Mouse (Mus musculus) forebrain, embryonic 10.5 days (tissue): ENCODE data around the gene Crlf1. TPM values are rescaled to one million over a fixed set of nuclear protein-coding genes. Genes with fewer than 3 reads are reported as not detected.

Source experiments
- DNase-seq: peaks from one replicate; pipeline ENCODE4 v3.0.0-alpha.2; 2017; ENCODE audit warnings: low spot score; ENCODE audit errors: extremely low spot score
- H3K27ac ChIP-seq: fragments of 300-500 bp; sonication (generic); 2 replicates; pipeline ENCODE4 v1.5.1; 2016; ENCODE audit warnings: mild to moderate bottlenecking
- H3K27me3 ChIP-seq: fragments of 300-500 bp; sonication (generic); 2 replicates; pipeline ENCODE4 v1.6.1; 2016; ENCODE audit warnings: mild to moderate bottlenecking; ENCODE audit not compliant: poor library complexity, severe bottlenecking
- H3K36me3 ChIP-seq: fragments of 300-500 bp; sonication (generic); replicated peaks from 2 replicates; pipeline ENCODE4 v1.6.1; 2016; ENCODE audit warnings: mild to moderate bottlenecking, moderate library complexity
- H3K4me1 ChIP-seq: fragments of 300-500 bp; sonication (generic); 2 replicates; pipeline ENCODE4 v1.6.1; 2016
- H3K4me3 ChIP-seq: fragments of 300-500 bp; sonication (generic); 2 replicates; pipeline ENCODE4 v1.5.1; 2016; ENCODE audit warnings: mild to moderate bottlenecking, moderate library complexity
- H3K9me3 ChIP-seq: fragments of 300-500 bp; sonication (generic); 2 replicates; pipeline ENCODE4 v1.6.1; 2016; ENCODE audit warnings: mild to moderate bottlenecking, moderate library complexity
- WGBS: fragments of 180-500 bp; shearing (Covaris S2); methylation state at CpG from one replicate; pipeline ENCODE4 v1.1.7; 2016; 5-methylcytosine and 5-hydroxymethylcytosine counted together
- polyA plus RNA-seq: library from polyadenylated mRNA; unstranded; fragments of >200 nt; fragmentation: Nextera tagmentation; extraction: Ambion mirVana; gene quantifications from 2 replicates; pipeline ENCODE4 v1.2.1, GENCODE M21; 2016

Crlf1 gene
- polyA plus RNA-seq, 1 experiment from 2014 or later: 48.4 TPM

GRCm38 (mm10) chr8:70490880-70491495 lies 2.0 kb upstream of the Crlf1 start:
- H3K4me1 ChIP-seq: peaks cover 100% of the 10 kb centered on the region
- no peaks in the 10 kb centered on the region for H3K9me3 ChIP-seq
- peak overlapping the region; percentile 54; the same call in 1 of the 2 replicates for H3K27ac ChIP-seq
- H3K4me3 ChIP-seq: peak overlapping the region; percentile 50
- WGBS: under 1% methylated on average over 20 of the region's 20 CpGs
- peaks cover 100% of the 10 kb centered on the region for H3K27me3 ChIP-seq
- peak; percentile 38 for DNase-seq
- no peaks in the 10 kb centered on the region for H3K36me3 ChIP-seq

DNA sequence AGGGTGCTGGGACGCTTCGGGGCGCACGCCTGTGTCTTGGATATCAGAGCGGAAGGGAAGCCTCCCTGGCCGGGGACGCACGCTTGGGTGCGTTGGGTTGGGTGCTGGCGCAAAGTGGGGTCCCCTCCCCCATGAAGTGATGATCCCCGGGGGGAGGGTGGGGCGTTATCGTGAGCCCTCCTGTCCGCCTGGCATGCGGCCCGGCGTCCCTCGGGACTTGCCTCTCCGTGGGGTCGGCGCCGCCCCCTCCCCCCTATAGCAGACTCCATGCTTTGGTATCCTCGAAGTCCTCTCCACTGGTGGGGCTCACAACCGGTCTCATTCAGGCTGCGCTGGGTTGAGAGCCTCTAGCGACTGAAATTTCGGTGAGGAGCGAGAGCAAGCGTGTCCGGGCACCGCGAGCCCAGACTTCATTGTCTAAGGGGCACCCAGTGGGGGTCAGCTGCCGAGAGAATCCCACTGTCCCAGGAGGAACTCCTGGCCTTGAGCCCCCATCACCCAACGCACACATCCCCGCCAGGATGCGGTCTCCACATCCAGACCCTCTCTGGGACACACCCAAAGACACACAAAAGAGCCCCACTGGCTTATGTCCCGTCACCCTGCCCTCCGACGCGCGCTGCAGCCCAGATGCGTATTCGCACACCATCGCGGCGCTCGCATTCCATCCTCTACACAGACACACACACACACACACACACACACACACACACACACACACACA lies 896 bp downstream of the Crlf1 start:
- Histone ChIP-seq H3K36me3 (no peaks in the 10 kb centered on the region), H3K27ac (peak overlapping the region; percentile 74), H3K4me3 (peak overlapping the region; percentile 50), H3K4me1 (peaks cover 71% of the 10 kb centered on the region), H3K9me3 (no peaks in the 10 kb centered on the region), H3K27me3 (peaks cover 100% of the 10 kb centered on the region)
- WGBS: under 1% methylated on average over 47 of the region's 47 CpGs
- no peak for DNase-seq

- DNase-seq: no peak
These were observed 1.5 kb downstream of the Crlf1 start for GRCm38 (mm10) chr8:70494416-70494945.

DNA sequence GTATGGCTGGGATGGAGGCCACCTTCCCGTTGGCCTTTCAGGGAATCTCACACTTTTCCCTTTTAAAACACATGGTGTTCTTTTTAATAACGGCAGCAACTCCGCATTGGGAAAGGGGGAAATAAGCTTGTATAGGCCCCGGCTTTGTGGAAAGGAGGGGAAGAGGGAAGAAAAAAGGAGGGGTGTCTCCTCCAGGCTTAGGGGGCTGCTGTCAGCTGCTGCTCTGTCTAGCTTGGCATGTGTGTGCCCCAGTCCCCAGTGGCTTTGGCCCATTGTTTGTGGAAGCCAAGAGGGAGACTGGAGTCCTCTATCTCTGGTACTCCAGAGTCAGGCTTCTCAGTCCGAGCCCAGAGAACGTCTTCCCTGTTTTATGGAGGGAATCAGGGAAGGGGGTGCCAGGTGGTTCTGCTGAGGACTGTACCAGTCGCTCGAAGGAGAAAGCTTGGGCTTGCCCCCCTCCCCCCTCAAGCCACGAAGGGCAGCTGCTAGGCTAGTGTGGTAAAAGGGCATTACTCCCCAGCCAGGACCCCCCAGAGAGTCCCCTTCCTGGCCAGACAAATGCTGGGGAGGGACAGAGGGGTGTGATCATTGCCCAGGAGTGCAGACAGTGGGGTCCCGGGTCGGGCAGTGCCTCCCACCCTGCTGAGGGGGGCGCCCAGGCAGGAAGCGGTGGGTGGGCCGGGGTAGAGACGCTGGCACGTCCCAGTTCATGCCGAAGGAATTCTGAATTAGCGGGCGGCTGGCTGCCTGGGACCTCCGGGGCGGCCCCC lies 2.2 kb downstream of the Crlf1 start:
- peaks cover 69% of the 10 kb centered on the region for H3K4me1 ChIP-seq
- no peak for DNase-seq
- 2% methylated on average over 21 of the region's 21 CpGs for WGBS
- H3K27me3 ChIP-seq: peaks cover 100% of the 10 kb centered on the region
- H3K9me3 ChIP-seq: no peaks in the 10 kb centered on the region
- H3K27ac ChIP-seq: peak overlapping the region; percentile 59; the same call in 1 of the 2 replicates
- H3K36me3 ChIP-seq: no peaks in the 10 kb centered on the region
- peak overlapping the region; percentile 50 for H3K4me3 ChIP-seq

More at GRCm38 (mm10) chr8:70494416-70494945, 1.5 kb downstream of the Crlf1 start:
- Histone ChIP-seq H3K27ac (peak overlapping the region; percentile 74; the same call in 1 of the 2 replicates), H3K9me3 (no peaks in the 10 kb centered on the region), H3K36me3 (no peaks in the 10 kb centered on the region), H3K27me3 (peaks cover 100% of the 10 kb centered on the region), H3K4me3 (peak overlapping the region; percentile 50), H3K4me1 (peaks cover 69% of the 10 kb centered on the region)
- WGBS: 3% methylated on average over 28 of the region's 28 CpGs

- peak overlapping the region; percentile 59; the same call in 1 of the 2 replicates for H3K27ac ChIP-seq
- 6% methylated on average over 12 of the region's 12 CpGs for WGBS
- peaks cover 100% of the 10 kb centered on the region for H3K27me3 ChIP-seq
- H3K9me3 ChIP-seq: no peaks in the 10 kb centered on the region
- peak overlapping the region; percentile 50 for H3K4me3 ChIP-seq
- DNase-seq: no peak
- H3K36me3 ChIP-seq: no peaks in the 10 kb centered on the region
- peaks cover 69% of the 10 kb centered on the region for H3K4me1 ChIP-seq
These were observed 2.8 kb downstream of the Crlf1 start for GRCm38 (mm10) chr8:70495771-70496062.

DNA sequence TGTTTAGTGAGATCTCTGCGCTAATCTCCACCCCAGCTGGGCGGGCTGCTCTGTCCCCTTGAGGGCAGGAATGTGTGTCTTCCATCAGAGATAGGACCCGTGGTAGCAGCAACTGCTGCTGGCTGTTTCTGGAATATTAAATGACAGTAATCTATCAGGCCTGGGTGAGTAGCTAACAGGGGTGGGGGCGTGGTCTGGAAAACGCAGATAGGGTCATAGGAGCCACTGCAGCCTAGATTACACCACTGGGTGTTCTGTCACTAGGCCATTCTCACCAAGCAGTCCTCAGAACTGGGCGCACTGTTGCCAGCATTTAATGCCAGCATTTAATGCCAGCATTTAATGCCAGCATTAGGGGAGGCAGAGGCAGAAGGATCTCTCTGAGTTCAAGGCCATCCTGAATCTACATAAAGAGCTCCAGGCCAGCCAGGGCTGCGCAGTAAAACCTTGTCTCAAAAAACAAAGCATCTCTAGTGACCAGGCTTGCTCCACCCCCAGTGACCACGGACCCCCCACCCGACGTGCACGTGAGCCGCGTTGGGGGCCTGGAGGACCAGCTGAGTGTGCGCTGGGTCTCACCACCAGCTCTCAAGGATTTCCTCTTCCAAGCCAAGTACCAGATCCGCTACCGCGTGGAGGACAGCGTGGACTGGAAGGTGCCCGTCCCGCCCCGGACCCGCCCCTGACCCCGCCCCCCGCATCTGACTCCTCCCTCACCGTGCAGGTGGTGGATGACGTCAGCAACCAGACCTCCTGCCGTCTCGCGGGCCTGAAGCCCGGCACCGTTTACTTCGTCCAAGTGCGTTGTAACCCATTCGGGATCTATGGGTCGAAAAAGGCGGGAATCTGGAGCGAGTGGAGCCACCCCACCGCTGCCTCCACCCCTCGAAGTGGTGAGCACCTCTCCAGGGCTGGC lies 7.7 kb downstream of the Crlf1 start:
- H3K9me3 ChIP-seq: no peaks in the 10 kb centered on the region
- 0 out of 2 replicates have a peak overlapping the region, but pooled peaks have one; percentile 9 for H3K27ac ChIP-seq
- peaks cover 93% of the 10 kb centered on the region for H3K27me3 ChIP-seq
- H3K4me1 ChIP-seq: peaks cover 69% of the 10 kb centered on the region
- no peak for DNase-seq
- H3K36me3 ChIP-seq: peaks cover 12% of the 10 kb centered on the region
- peak overlapping the region; percentile 37 for H3K4me3 ChIP-seq
- WGBS: 6% methylated on average over 39 of the region's 39 CpGs

DNA sequence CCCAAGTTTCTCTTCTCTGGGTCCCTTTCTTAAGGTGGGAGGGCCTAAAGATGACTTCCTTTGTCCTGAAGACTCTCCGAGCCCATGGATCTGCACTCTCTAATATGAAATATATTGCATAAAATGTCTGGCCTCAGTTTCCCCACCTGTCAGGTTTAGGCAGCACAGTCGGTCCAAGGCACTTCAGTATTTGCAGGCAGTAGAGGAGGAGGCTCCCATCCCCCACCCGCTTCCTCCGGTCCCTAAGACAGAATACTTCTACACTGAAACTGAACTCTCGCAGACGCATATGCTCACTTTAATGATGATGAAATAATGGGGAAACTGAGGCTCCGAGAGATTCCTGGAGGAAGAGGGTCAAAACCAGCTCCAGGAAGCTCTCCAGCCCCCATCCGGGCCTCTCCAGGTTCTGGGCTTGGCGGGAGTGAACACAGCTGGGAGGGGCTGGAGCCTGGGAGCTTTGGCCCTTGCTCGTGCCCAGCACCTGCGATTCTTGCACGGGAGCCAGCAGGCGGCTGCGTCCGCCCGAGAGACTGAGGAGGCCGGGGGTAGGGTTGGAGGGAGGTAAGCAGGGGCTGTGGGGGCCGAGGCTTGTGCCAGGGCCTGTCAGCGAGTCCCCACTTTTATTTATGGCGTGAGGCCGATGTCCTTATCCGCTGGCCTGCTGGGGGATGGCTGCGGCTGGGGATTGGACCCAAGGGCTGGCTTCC lies 9.0 kb downstream of the Crlf1 start:
- Histone ChIP-seq H3K4me3 (peak overlapping the region; percentile 29), H3K27ac (no peak overlapping the region), H3K4me1 (peaks cover 75% of the 10 kb centered on the region), H3K36me3 (peaks cover 13% of the 10 kb centered on the region), H3K27me3 (peaks cover 79% of the 10 kb centered on the region), H3K9me3 (no peaks in the 10 kb centered on the region)
- 11% methylated on average over 23 of the region's 23 CpGs for WGBS
- no peak for DNase-seq

DNA sequence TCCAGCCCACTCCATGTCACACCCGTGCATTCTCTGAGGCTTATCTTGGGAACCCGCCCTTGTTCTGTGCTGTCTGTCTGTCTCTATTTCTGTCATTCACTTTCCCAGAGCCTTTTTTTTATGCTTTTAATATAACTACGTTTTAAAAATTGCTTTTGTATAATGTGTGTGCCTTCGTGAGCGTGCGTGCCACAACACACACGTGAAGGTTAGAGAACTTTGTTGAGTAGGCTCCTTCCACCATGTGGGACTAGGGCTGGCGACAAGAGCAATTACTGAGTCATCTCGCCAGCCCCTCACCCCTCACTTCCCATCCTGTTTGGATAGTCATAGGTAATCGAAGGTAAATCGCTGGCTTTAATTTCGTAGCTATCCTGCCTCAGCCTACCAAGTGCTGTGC lies 9.6 kb downstream of the Crlf1 start:
- H3K27me3 ChIP-seq: peaks cover 74% of the 10 kb centered on the region
- H3K27ac ChIP-seq: no peak overlapping the region
- peaks cover 80% of the 10 kb centered on the region for H3K4me1 ChIP-seq
- no peaks in the 10 kb centered on the region for H3K9me3 ChIP-seq
- WGBS: 28% methylated on average over 12 of the region's 12 CpGs
- peak overlapping the region; percentile 29; the same call in 1 of the 2 replicates for H3K4me3 ChIP-seq
- no peak for DNase-seq
- H3K36me3 ChIP-seq: peaks cover 19% of the 10 kb centered on the region

DNA sequence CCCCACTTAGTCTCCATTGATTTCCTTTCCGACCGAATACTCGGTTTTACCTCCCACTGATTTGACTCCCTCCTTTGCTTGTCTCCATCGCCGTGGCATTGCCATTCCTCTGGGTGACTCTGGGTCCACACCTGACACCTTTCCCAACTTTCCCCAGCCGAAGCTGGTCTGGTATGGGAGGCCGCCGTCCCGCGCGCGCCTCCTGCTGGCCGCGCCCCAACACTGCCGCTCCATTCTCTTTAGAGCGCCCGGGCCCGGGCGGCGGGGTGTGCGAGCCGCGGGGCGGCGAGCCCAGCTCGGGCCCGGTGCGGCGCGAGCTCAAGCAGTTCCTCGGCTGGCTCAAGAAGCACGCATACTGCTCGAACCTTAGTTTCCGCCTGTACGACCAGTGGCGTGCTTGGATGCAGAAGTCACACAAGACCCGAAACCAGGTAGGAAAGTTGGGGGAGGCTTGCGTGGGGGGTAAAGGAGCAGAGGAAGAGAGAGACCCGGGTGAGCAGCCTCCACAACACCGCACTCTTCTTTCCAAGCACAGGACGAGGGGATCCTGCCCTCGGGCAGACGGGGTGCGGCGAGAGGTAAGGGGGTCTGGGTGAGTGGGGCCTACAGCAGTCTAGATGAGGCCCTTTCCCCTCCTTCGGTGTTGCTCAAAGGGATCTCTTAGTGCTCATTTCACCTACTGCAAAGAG lies 10.2 kb downstream of the Crlf1 start:
- Histone ChIP-seq H3K9me3 (no peaks in the 10 kb centered on the region), H3K36me3 (peaks cover 25% of the 10 kb centered on the region), H3K27me3 (peaks cover 67% of the 10 kb centered on the region), H3K27ac (peak overlapping the region; percentile 45; the same call in 1 of the 2 replicates), H3K4me3 (peak overlapping the region; percentile 21), H3K4me1 (peaks cover 85% of the 10 kb centered on the region)
- peak; percentile 73 for DNase-seq
- WGBS: 10% methylated on average over 46 of the region's 46 CpGs

DNA sequence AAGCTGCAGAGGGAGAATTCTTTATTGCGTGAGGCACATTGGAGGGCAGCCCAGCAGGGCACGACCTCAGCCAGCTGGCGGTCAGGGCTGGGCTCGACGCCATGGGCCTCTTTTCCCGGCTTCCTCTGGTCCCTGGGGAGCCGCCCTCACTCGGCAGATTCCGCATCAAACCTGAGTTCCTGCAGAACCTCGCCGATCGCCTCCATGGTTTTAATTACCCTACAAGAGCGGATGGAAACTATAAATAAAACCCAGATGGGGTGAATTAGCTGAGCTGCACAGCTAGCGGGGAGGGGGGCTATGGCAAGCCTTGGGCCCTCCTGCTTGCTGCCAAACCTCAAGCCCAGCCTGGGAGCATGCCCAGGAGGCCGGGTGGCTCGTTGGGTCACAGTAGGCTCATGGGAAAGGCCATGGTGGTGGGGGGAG lies 11.3 kb downstream of the Crlf1 start:
- Histone ChIP-seq H3K9me3 (no peaks in the 10 kb centered on the region), H3K4me3 (peak overlapping the region; percentile 61; the same call in 1 of the 2 replicates), H3K27ac (peak overlapping the region; percentile 2; the same call in 1 of the 2 replicates), H3K27me3 (peaks cover 56% of the 10 kb centered on the region), H3K4me1 (peaks cover 93% of the 10 kb centered on the region), H3K36me3 (peaks cover 36% of the 10 kb centered on the region)
- peak; percentile 56 for DNase-seq
- 68% methylated on average over 16 of the region's 16 CpGs for WGBS

DNA sequence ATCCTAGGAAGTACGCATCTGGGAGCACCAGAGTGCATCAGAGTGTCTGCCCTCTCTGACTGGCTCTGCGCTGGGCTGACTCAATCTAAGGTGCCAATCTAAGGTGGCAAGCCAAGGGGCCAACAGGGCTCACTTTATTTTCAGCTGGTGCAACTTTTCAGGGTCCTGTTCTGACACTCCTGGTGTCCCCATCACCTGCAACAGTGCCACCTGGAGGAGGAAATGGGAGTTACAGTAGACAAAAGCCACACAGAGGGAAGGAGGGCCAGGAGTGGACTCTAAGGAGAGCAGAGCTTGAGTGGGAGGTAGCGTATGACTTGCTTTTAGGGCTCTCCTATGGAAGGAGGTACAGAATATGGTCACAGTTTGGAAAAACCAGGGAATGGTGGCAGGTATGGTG lies 11.9 kb downstream of the Crlf1 start:
- Histone ChIP-seq H3K27ac (no peak overlapping the region), H3K4me1 (peaks cover 91% of the 10 kb centered on the region)

More for the DNA sequence above, 11.9 kb downstream of the Crlf1 start:
- 70% methylated on average over 3 of the region's 3 CpGs for WGBS
- peak overlapping the region; percentile 61; the same call in 1 of the 2 replicates for H3K4me3 ChIP-seq
- peaks cover 51% of the 10 kb centered on the region for H3K27me3 ChIP-seq
- DNase-seq: peak; percentile 84
- H3K9me3 ChIP-seq: no peaks in the 10 kb centered on the region
- peaks cover 38% of the 10 kb centered on the region for H3K36me3 ChIP-seq
